Mouse (Mus musculus) adrenal gland, postnatal 10 days (tissue): ENCODE measurements around the gene Rapgef5. TPM values are rescaled to one million over a fixed set of nuclear protein-coding genes. Genes with fewer than 3 reads are reported as not detected.

Source experiments
- DNase-seq: peaks from one replicate; pipeline ENCODE4 v3.0.0; 2021; ENCODE audit warnings: mixed read lengths
- total RNA-seq, 2 experiments: library from RNA; stranded (reverse); gene quantifications; 2 replicates each; pipeline ENCODE4 v1.2.3; 2021

Rapgef5 gene
- total RNA-seq, 2 experiments from 2014 or later, result 38.4 to 39.5 TPM

- no peak for DNase-seq
Measured at GRCm38 (mm10) chr12:117612715-117613114, 96.4 kb downstream of the Rapgef5 start.

- no peak for DNase-seq
Measured at GRCm38 (mm10) chr12:117619523-117620023, 103.3 kb downstream of the Rapgef5 start.

- no peak for DNase-seq
Measured at GRCm38 (mm10) chr12:117622972-117623371, 106.7 kb downstream of the Rapgef5 start.

GRCm38 (mm10) chr12:117627311-117627710 lies 111.0 kb downstream of the Rapgef5 start:
- no peak for DNase-seq

- DNase-seq, result no peak
Measured at GRCm38 (mm10) chr12:117628321-117629093, 112.2 kb downstream of the Rapgef5 start.

GRCm38 (mm10) chr12:117632133-117632532 lies 115.9 kb downstream of the Rapgef5 start:
- no peak for DNase-seq

GRCm38 (mm10) chr12:117636139-117636772 lies 120.0 kb downstream of the Rapgef5 start:
- no peak for DNase-seq

- no peak for DNase-seq
Measured at GRCm38 (mm10) chr12:117636969-117637368, 120.7 kb downstream of the Rapgef5 start.

GRCm38 (mm10) chr12:117638833-117639232 lies 122.6 kb downstream of the Rapgef5 start:
- no peak for DNase-seq

GRCm38 (mm10) chr12:117639356-117640121 lies 123.3 kb downstream of the Rapgef5 start:
- no peak for DNase-seq

- no peak for DNase-seq
Measured at GRCm38 (mm10) chr12:117642512-117642911, 126.2 kb downstream of the Rapgef5 start.

GRCm38 (mm10) chr12:117645771-117646170 lies 129.5 kb downstream of the Rapgef5 start:
- no peak for DNase-seq

GRCm38 (mm10) chr12:117653920-117654472 lies 137.7 kb downstream of the Rapgef5 start:
- no peak for DNase-seq

- no peak for DNase-seq
Measured at GRCm38 (mm10) chr12:117656935-117657334, 140.7 kb downstream of the Rapgef5 start.

- no peak for DNase-seq
Measured at GRCm38 (mm10) chr12:117657766-117658165, 141.5 kb downstream of the Rapgef5 start.

- no peak for DNase-seq
Measured at GRCm38 (mm10) chr12:117658821-117659220, 142.5 kb downstream of the Rapgef5 start.

- no peak for DNase-seq
Measured at GRCm38 (mm10) chr12:117660361-117660760, 144.1 kb downstream of the Rapgef5 start.

- no peak for DNase-seq
Measured at GRCm38 (mm10) chr12:117661871-117662270, 145.6 kb downstream of the Rapgef5 start.

GRCm38 (mm10) chr12:117663637-117664036 lies 147.4 kb downstream of the Rapgef5 start:
- peak; percentile 16 for DNase-seq

GRCm38 (mm10) chr12:117664644-117665043 lies 148.4 kb downstream of the Rapgef5 start:
- DNase-seq, result no peak

GRCm38 (mm10) chr12:117666391-117666790 lies 150.1 kb downstream of the Rapgef5 start:
- DNase-seq, result no peak
